Mouse (Mus musculus) cerebellum, adult 2 months (tissue): ENCODE results near the gene Emilin2.

Source experiments
- CTCF ChIP-seq: fragments of 200-500 bp; IDR thresholded peaks from 2 replicates; pipeline ENCODE4 v1.5.1; 2011; ENCODE audit warnings: low read depth, mild to moderate bottlenecking, control low read depth, low read length, moderate library complexity, borderline replicate concordance; ENCODE audit not compliant: insufficient read depth
- POLR2A ChIP-seq: fragments of 200-500 bp; IDR thresholded peaks from 2 replicates; pipeline ENCODE4 v1.6.1; 2011; ENCODE audit warnings: low read length, control low read depth, borderline replicate concordance; ENCODE audit not compliant: insufficient read depth

DNA sequence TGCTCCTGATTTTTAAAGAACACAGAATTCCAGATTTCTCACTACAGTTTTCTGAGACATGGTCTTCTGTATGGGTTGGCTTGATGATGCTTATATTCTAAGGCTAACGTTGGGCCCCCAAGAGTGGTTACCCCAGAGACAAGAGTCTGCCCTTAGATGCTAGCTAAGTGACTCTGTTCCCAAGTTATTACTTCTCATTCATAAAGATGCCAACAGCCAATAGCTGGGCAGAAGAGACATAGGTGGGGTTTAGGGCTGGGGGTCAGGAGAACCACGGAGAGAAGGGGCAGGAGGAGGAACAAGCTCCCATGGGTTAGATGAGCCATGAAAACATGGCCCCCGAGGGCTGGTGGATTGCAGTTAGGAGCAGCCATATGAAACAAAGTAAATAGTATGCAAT is 30.2 kb upstream of the Emilin2 start:
- TF ChIP-seq CTCF (no peak), POLR2A (no peak)
